Mouse (Mus musculus): ENCODE results near the gene Slc38a5.

The Slc38a5 gene

GRCm38 (mm10) chrX:8271083-8271820 lies at the start of gene Slc38a5:
TSS of gene Slc38a5 (plus strand) at chrX:8271133.
- no peak for DNase-seq

GRCm38 (mm10) chrX:8222296-8222677 lies 48.6 kb upstream of the Slc38a5 start:
- DNase-seq: peak; percentile 44

- DNase-seq: peak; percentile 31
Observed at GRCm38 (mm10) chrX:8222678-8223421, 48.1 kb upstream of the Slc38a5 start.

- no peak for DNase-seq
Observed at GRCm38 (mm10) chrX:8223473-8223872, 47.5 kb upstream of the Slc38a5 start.

- DNase-seq: no peak
Observed at GRCm38 (mm10) chrX:8230272-8230671, 40.7 kb upstream of the Slc38a5 start.

- DNase-seq: no peak
Observed at GRCm38 (mm10) chrX:8233602-8234001, 37.3 kb upstream of the Slc38a5 start.

- no peak for DNase-seq
Observed at GRCm38 (mm10) chrX:8236704-8237103, 34.2 kb upstream of the Slc38a5 start.

- no peak for DNase-seq
Observed at GRCm38 (mm10) chrX:8238804-8239395, 32.0 kb upstream of the Slc38a5 start.

GRCm38 (mm10) chrX:8247680-8248079 lies 23.3 kb upstream of the Slc38a5 start:
- DNase-seq: no peak

- DNase-seq: no peak
Observed at GRCm38 (mm10) chrX:8248542-8249120, 22.3 kb upstream of the Slc38a5 start.

GRCm38 (mm10) chrX:8251789-8252333 lies 19.1 kb upstream of the Slc38a5 start:
- no peak for DNase-seq

GRCm38 (mm10) chrX:8252334-8253285 lies 18.3 kb upstream of the Slc38a5 start, which contains the start of gene Ftsj1:
TSS of gene Ftsj1 (minus strand) at chrX:8252406.
- DNase-seq: peak; percentile 78

GRCm38 (mm10) chrX:8253711-8254110 lies 17.2 kb upstream of the Slc38a5 start:
- no peak for DNase-seq

- no peak for DNase-seq
Observed at GRCm38 (mm10) chrX:8255807-8256206, 15.1 kb upstream of the Slc38a5 start.

- no peak for DNase-seq
Observed at GRCm38 (mm10) chrX:8259478-8259877, 11.5 kb upstream of the Slc38a5 start.

- no peak for DNase-seq
Observed at GRCm38 (mm10) chrX:8263156-8263804, 7.7 kb upstream of the Slc38a5 start.

GRCm38 (mm10) chrX:8264222-8264621 lies 6.7 kb upstream of the Slc38a5 start:
- no peak for DNase-seq

- DNase-seq: no peak
Observed at GRCm38 (mm10) chrX:8272000-8272399, 1.1 kb downstream of the Slc38a5 start.

- DNase-seq: no peak
Observed at GRCm38 (mm10) chrX:8274056-8274455, 3.1 kb downstream of the Slc38a5 start.

- no peak for DNase-seq
Observed at GRCm38 (mm10) chrX:8288621-8289020, 17.7 kb downstream of the Slc38a5 start.

- DNase-seq: no peak
Observed at GRCm38 (mm10) chrX:8309302-8309701, 38.4 kb downstream of the Slc38a5 start.
